Mouse (Mus musculus): ENCODE data around the gene Vmn1r103.
"Not testable (repeated sequence)": the region's sequence is repeated elsewhere in the genome, so short reads cannot be mapped to it uniquely, and the experiment has no call there.

The Vmn1r103 gene

DNA sequence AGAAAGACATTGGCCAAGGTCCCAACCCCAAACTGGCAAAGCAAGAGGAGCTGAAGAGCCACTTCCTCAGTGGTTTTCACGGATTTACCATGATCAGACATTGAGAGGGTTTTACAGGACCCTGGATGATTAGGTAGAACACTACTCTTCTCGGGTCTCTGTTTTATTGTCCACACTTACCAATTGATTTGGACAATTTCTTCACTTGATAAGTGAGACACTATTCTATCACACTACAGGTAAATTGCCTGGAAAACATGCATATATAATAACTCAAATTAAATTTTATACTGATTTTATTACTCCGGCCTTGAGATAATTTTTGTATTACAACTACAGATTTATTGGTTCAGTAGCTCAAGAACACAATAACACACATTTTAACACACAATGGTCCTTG, at the start of gene Vmn1r103:
Gene Vmn1r103, minus strand, starts transcription at position 101 of the 400 bp plus-strand sequence.
- not testable (repeated sequence) for DNase-seq (ENCODE audit: low spot score)

GRCm38 (mm10) chr7:20545657-20546056, 35.3 kb upstream of the Vmn1r103 start, which contains the start of gene Gm5726:
TSS of gene Gm5726 (minus strand) at chr7:20545757.
- not testable (repeated sequence) for DNase-seq (ENCODE audit: low spot score)

DNA sequence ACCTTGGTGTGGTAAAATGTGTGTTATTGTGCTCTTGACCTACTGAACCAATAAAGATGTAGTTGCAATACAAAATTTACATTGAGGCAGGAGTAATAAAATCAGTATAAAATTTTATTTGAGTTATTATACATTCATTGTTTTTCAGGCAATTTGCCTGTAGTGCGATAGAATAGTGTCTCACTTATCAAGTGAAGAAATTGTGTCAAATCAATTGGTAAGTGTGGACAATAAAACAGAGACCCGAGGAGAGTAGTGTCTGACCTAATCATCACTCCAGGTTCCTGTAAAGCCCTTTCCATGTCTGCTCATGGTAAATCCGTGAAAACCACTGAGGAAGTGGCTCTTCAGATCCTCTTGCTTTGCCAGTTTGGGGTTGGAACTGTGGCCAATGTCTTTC, 23.2 kb upstream of the Vmn1r103 start, which contains the start of gene Vmn1r104:
Gene Vmn1r104, plus strand, starts transcription at position 301 of the 400 bp plus-strand sequence.
- not testable (repeated sequence) for DNase-seq (ENCODE audit: low spot score)

GRCm38 (mm10) chr7:20474825-20475224, 35.5 kb downstream of the Vmn1r103 start, which contains the start of gene Gm10670:
TSS of gene Gm10670 (minus strand) at chr7:20474925.
- not testable (repeated sequence) for DNase-seq (ENCODE audit: low spot score)

Measured in c-Kit-positive CD71-positive TER-119-positive erythroid progenitor cells, embryonic 14.5 days (primary cell).